Mouse (Mus musculus) ES-Bruce4 (cell line): ENCODE measurements around the gene Kif6. TPM values are rescaled to one million over a fixed set of nuclear protein-coding genes. Genes with fewer than 3 reads are reported as not detected.

Experiments used
- H3K27ac ChIP-seq: 2 replicates; pipeline ENCODE4 v1.5.1; 2012; ENCODE audit warnings: low read length, inconsistent platforms; ENCODE audit not compliant: insufficient read depth
- H3K27me3 ChIP-seq: 2 replicates; pipeline ENCODE4 v1.6.1; 2012; ENCODE audit warnings: mild to moderate bottlenecking, low read length, inconsistent platforms; ENCODE audit not compliant: control insufficient read depth, poor library complexity, insufficient read depth, severe bottlenecking
- H3K36me3 ChIP-seq: 2 replicates; pipeline ENCODE4 v1.6.1; 2012; ENCODE audit warnings: inconsistent platforms, mild to moderate bottlenecking, low read length, moderate library complexity; ENCODE audit not compliant: control insufficient read depth, poor library complexity, insufficient read depth, severe bottlenecking
- H3K4me1 ChIP-seq: one replicate; pipeline ENCODE4 v1.8.1; 2011; ENCODE audit warnings: low read length; ENCODE audit not compliant: control insufficient read depth, insufficient read depth
- H3K4me3 ChIP-seq: 2 replicates; pipeline ENCODE4 v1.5.1; 2011; ENCODE audit warnings: low read depth, mild to moderate bottlenecking, low read length
- H3K9ac ChIP-seq: 2 replicates; pipeline ENCODE4 v1.6.1; 2012; ENCODE audit warnings: low read depth, mild to moderate bottlenecking, inconsistent platforms; ENCODE audit not compliant: poor library complexity, severe bottlenecking
- H3K9me3 ChIP-seq: replicated peaks from 2 replicates; pipeline ENCODE4 v1.6.1; 2012; ENCODE audit warnings: mild to moderate bottlenecking, low read length, inconsistent platforms; ENCODE audit not compliant: control insufficient read depth, poor library complexity, insufficient read depth, severe bottlenecking
- CTCF ChIP-seq: IDR thresholded peaks from one replicate; pipeline ENCODE4 v1.8.1; 2011; ENCODE audit warnings: low read depth, low read length
- EP300 ChIP-seq: IDR thresholded peaks from 2 replicates; pipeline ENCODE4 v1.6.1; 2011; ENCODE audit warnings: low read depth, low read length; ENCODE audit not compliant: insufficient read depth
- POLR2A ChIP-seq: IDR thresholded peaks from one replicate; pipeline ENCODE4 v1.8.1; 2011; ENCODE audit warnings: low read length; ENCODE audit not compliant: insufficient read depth
- polyA plus RNA-seq: library from polyadenylated mRNA; stranded (reverse); fragments of >200 nt; gene quantifications from 2 replicates; pipeline ENCODE4 v1.2.4, GENCODE M21; 2011; ENCODE audit warnings: low read depth; ENCODE audit not compliant: missing spikeins, insufficient read depth, insufficient read length

Kif6 gene
- polyA plus RNA-seq, 1 experiment: 2.3 TPM

DNA sequence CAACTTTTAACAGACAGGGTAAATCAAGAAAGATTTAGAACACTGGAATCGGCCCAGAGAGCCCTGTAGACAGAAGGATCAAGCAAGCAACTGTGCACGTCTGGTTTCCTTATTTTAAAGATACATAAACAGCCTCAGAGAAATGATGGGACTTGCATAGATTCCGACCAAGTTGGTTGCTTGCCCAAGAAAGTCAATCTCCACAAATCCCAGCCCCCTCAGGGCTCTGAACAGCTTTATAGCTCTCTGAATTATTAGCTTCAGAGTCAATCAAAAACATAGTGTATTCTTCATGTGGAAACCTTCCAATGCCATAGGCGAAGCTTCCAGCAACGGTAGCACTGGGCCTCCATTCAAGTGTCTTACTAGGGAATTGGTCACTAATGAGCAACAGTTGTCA lies 127.0 kb downstream of the Kif6 start:
- Histone ChIP-seq H3K27me3 (no peaks in the 10 kb centered on the region), H3K9ac (no peak overlapping the region), H3K4me1 (no peaks in the 10 kb centered on the region), H3K9me3 (0 out of 2 replicates have a peak, but pooled peaks cover 3% of the 10 kb centered on the region), H3K4me3 (no peak overlapping the region), H3K36me3 (no peaks in the 10 kb centered on the region), H3K27ac (no peak overlapping the region)
- no peak for TF ChIP-seq POLR2A
- no peak for TF ChIP-seq EP300
- TF ChIP-seq CTCF: no peak

DNA sequence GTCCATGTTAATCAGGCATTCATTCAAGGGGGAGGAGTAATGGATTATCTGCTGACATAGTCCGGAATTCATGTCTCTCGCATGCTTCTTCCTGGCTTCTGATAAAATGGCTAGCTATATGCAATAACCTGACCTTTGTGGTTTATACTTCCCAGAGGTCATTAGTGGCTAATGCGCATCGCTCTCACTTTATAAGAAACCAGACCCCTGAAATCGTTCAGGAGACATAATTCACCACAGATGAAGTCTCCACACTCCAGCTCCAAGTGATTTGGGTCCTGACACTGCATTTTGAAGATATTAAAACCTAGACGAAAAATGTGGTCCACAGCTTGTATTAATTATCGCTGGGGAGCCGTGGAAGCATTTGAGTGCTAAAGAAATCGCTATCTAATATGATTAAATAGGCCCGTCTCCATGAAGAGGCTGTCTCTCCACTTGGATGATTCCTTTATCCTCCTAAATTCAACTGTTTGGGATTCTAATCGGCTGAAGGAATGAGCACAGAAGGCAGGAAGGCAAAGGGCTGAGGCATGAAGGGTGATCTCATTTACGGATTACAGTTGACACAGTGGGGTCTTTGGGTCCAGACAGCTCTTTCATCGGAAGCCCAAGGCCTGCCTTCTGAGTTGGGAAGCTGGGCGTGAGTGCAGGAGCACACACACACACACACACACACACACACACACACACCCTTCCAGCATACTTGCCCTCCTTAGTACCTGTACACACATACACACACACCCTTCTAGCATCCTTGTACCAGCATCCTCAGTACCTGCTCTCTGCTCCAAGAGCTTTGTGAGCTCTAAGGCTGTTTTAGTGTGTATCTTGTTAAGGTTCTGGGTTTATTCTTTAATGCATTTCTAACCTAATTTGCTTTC lies 128.9 kb downstream of the Kif6 start:
- Histone ChIP-seq H3K4me1 (no peaks in the 10 kb centered on the region), H3K36me3 (no peaks in the 10 kb centered on the region), H3K27me3 (no peaks in the 10 kb centered on the region), H3K9me3 (peaks cover 11% of the 10 kb centered on the region), H3K9ac (no peak overlapping the region), H3K27ac (no peak overlapping the region), H3K4me3 (no peak overlapping the region)
- no peak for TF ChIP-seq EP300
- TF ChIP-seq CTCF: no peak
- no peak for TF ChIP-seq POLR2A

DNA sequence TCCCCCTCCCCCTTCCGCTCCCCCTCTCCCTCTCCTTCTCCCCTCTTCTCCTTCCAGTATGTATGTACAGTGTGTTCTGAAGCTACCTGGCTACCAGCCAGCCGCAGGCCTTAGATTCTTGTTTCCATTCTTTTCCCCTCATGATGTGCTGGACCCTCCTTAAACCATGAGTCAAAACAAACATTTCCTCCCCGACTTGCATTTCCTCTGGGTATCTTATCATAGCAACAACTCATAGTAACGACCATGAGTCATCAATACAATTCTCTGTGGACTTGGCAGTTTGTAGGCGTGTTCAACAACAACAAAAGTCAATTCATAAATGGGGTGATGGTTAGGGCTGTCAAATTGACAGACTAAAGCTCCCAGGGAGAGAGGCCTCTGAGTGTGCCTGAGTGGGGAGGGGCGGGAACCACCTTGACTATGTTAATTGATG lies 136.0 kb downstream of the Kif6 start:
- Histone ChIP-seq H3K9ac (no peak overlapping the region), H3K9me3 (peaks cover 15% of the 10 kb centered on the region), H3K4me1 (no peaks in the 10 kb centered on the region), H3K36me3 (no peaks in the 10 kb centered on the region), H3K4me3 (no peak overlapping the region), H3K27ac (no peak overlapping the region), H3K27me3 (no peaks in the 10 kb centered on the region)
- no peak for TF ChIP-seq EP300
- no peak for TF ChIP-seq POLR2A
- no peak for TF ChIP-seq CTCF

DNA sequence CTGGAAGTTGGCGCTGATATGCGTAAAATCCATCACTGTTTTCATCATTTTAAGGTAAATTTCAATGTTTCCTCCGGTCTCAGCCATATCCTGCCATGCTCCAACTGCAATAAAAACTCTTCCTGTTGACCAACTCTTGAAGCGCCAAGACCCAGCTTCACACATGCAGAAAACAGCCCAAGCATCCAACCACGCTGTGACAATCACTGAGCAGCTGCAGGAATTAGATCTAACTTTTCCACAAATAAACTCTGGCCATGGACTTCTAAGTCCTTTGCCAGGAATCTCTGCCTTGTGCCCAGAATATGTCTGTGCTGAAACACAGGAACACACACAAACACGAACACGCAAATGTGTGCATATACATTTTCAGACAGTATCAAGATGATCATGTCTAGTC lies 138.9 kb downstream of the Kif6 start:
- H3K4me3 ChIP-seq: no peak overlapping the region
- H3K9ac ChIP-seq: no peak overlapping the region
- no peaks in the 10 kb centered on the region for H3K27me3 ChIP-seq
- H3K9me3 ChIP-seq: peaks cover 4% of the 10 kb centered on the region
- no peaks in the 10 kb centered on the region for H3K4me1 ChIP-seq
- no peaks in the 10 kb centered on the region for H3K36me3 ChIP-seq
- H3K27ac ChIP-seq: no peak overlapping the region
- no peak for TF ChIP-seq EP300
- no peak for TF ChIP-seq POLR2A
- no peak for TF ChIP-seq CTCF

DNA sequence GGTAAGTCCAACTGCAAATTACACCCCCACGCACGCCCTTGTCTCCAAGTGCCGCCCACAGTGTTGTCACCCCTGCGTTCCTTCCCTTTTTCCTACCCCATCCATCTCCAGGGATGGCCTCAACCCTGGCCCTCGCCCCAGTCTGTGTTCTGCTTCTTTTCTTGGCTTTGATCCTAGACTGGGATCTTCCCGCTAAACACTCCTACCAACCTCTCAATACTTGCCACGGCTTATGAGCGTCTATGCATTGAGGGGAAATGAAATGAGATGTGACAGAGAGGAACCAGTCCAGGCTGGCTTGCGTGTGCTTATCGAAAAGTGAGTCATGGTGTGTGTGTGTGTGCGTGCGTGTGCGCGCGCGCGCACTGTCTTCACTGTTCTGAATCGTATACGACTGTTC lies 141.9 kb downstream of the Kif6 start:
- no peaks in the 10 kb centered on the region for H3K4me1 ChIP-seq
- H3K4me3 ChIP-seq: no peak overlapping the region
- no peak for TF ChIP-seq CTCF
- no peak for TF ChIP-seq POLR2A
- no peak for TF ChIP-seq EP300
- no peaks in the 10 kb centered on the region for H3K27me3 ChIP-seq
- H3K9me3 ChIP-seq: peaks cover 4% of the 10 kb centered on the region
- no peak overlapping the region for H3K27ac ChIP-seq
- no peak overlapping the region for H3K9ac ChIP-seq
- no peaks in the 10 kb centered on the region for H3K36me3 ChIP-seq

DNA sequence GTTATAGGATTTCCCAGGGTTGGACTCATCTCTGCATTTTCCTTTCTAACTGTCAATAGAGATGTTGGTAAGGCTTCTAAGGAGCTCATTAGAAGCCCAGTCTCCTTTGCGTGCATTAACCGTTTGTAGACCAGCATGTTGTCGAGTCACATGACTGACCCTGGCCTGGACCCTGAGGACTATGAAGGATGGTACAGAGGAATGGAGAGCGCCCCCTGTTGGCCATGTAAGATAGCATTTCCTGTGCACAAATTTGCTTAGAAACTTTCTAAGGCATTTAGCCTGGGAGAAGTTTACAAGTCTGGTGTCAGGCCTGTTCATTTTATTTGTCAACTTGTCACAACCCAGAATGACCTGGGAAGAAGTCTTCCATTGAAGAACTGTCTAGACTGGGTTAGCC lies 144.1 kb downstream of the Kif6 start:
- peaks cover 4% of the 10 kb centered on the region; the same call in 1 of the 2 replicates for H3K9me3 ChIP-seq

More for the DNA sequence above, 144.1 kb downstream of the Kif6 start:
- no peak overlapping the region for H3K27ac ChIP-seq
- peaks cover 1% of the 10 kb centered on the region; the same call in 1 of the 2 replicates for H3K27me3 ChIP-seq
- H3K4me1 ChIP-seq: no peaks in the 10 kb centered on the region
- H3K4me3 ChIP-seq: no peak overlapping the region
- H3K36me3 ChIP-seq: no peaks in the 10 kb centered on the region
- no peak overlapping the region for H3K9ac ChIP-seq
- TF ChIP-seq EP300 (no peak), POLR2A (no peak), CTCF (no peak)
